Mouse (Mus musculus) mouse trophoblast stem cell (cell line): ENCODE results near the gene Cdk15.

Experiments used
- in situ Hi-C, 2 experiments: fragments of 300-500 bp; cut with MseI, MboI; formaldehyde crosslinking; loops; 2 replicates in 1 of 2; 3 replicates in 1 of 2; pipeline ENCODE4 v1.15.1; 2025

The Cdk15 gene

GRCm38 (mm10) chr1:59370355-59370950 is 113.7 kb downstream of the Cdk15 start:
- in situ Hi-C loops: no loop called here

- in situ Hi-C loops: no loop called here
Measured at GRCm38 (mm10) chr1:59376021-59376548, 119.4 kb downstream of the Cdk15 start.

GRCm38 (mm10) chr1:59376557-59376956 is 119.9 kb downstream of the Cdk15 start:
- in situ Hi-C loops: no loop called here

- in situ Hi-C loops: no loop called here
Measured at GRCm38 (mm10) chr1:59377312-59377711, 120.6 kb downstream of the Cdk15 start.

- in situ Hi-C loops: no loop called here
Measured at GRCm38 (mm10) chr1:59380926-59381325, 124.2 kb downstream of the Cdk15 start.

GRCm38 (mm10) chr1:59381483-59381882 is 124.8 kb downstream of the Cdk15 start:
- in situ Hi-C loops: no loop called here

GRCm38 (mm10) chr1:59382516-59382915 is 125.8 kb downstream of the Cdk15 start:
- in situ Hi-C loops: no loop called here

GRCm38 (mm10) chr1:59383049-59383610 is 126.4 kb downstream of the Cdk15 start:
- in situ Hi-C loops: no loop called here

- in situ Hi-C loops: no loop called here
Measured at GRCm38 (mm10) chr1:59384400-59384799, 127.7 kb downstream of the Cdk15 start.

- in situ Hi-C loops: no loop called here
Measured at GRCm38 (mm10) chr1:59385641-59386040, 128.9 kb downstream of the Cdk15 start.

- in situ Hi-C loops: no loop called here
Measured at GRCm38 (mm10) chr1:59387542-59388314, 131.0 kb downstream of the Cdk15 start.

- in situ Hi-C loops: no loop called here
Measured at GRCm38 (mm10) chr1:59389181-59389580, 132.5 kb downstream of the Cdk15 start.

- in situ Hi-C loops: no loop called here
Measured at GRCm38 (mm10) chr1:59391736-59392135, 135.0 kb downstream of the Cdk15 start.

- in situ Hi-C loops: no loop called here
Measured at GRCm38 (mm10) chr1:59394072-59394471, 137.4 kb downstream of the Cdk15 start.

GRCm38 (mm10) chr1:59394616-59395015 is 137.9 kb downstream of the Cdk15 start:
- in situ Hi-C loops: no loop called here

- in situ Hi-C loops: no loop called here
Measured at GRCm38 (mm10) chr1:59395992-59396391, 139.3 kb downstream of the Cdk15 start.

- in situ Hi-C loops: no loop called here
Measured at GRCm38 (mm10) chr1:59399554-59400325, 143.0 kb downstream of the Cdk15 start.

GRCm38 (mm10) chr1:59401253-59401652 is 144.5 kb downstream of the Cdk15 start:
- in situ Hi-C loops: no loop called here
